Mouse (Mus musculus) kidney, adult 2 months (tissue): ENCODE measurements at regions not wholly inside any gene's neighbourhood (a gene's known extent, or its start where the extent isn't known, plus 50 kb on each side); places are given as distances from the start of the nearest gene placed in this dataset.
A peak's percentile ranks its signal among the peaks of the same experiment; 100 is the strongest.

Source experiments
- CTCF ChIP-seq: fragments of 200-500 bp; conservative IDR thresholded peaks from 2 replicates; pipeline ENCODE4 v1.5.1; 2011; ENCODE audit warnings: low read depth, mild to moderate bottlenecking, control low read depth, low read length, moderate library complexity, mixed read lengths; ENCODE audit not compliant: insufficient read depth, insufficient read length
- POLR2A ChIP-seq: fragments of 200-500 bp; IDR thresholded peaks from one replicate; pipeline ENCODE4 v1.6.1; 2011; ENCODE audit warnings: low read depth, low read length, control low read depth

- TF ChIP-seq CTCF (peak; percentile 64), POLR2A (no peak)
Measured at GRCm38 (mm10) chr2:75152477-75152990, 326.9 kb downstream of the Mtx2 start.
